Mouse (Mus musculus): Measurements from ENCODE around the gene Pcdh7.

Pcdh7 gene

GRCm38 (mm10) chr5:57750320-57750719 lies 32.6 kb downstream of the Pcdh7 start:
- no peak for DNase-seq

- DNase-seq: no peak
Observed at GRCm38 (mm10) chr5:57755791-57756190, 38.0 kb downstream of the Pcdh7 start.

- no peak for DNase-seq
Observed at GRCm38 (mm10) chr5:57756726-57757424, 39.1 kb downstream of the Pcdh7 start.

- no peak for DNase-seq
Observed at GRCm38 (mm10) chr5:57757436-57757898, 39.7 kb downstream of the Pcdh7 start.

- DNase-seq: no peak
Observed at GRCm38 (mm10) chr5:57758968-57759367, 41.2 kb downstream of the Pcdh7 start.

- no peak for DNase-seq
Observed at GRCm38 (mm10) chr5:57760069-57761063, 42.6 kb downstream of the Pcdh7 start.

GRCm38 (mm10) chr5:57765356-57765755 lies 47.6 kb downstream of the Pcdh7 start:
- no peak for DNase-seq

- no peak for DNase-seq
Observed at GRCm38 (mm10) chr5:57767346-57767745, 49.6 kb downstream of the Pcdh7 start.

GRCm38 (mm10) chr5:57768469-57769022 lies 50.8 kb downstream of the Pcdh7 start:
- no peak for DNase-seq

- DNase-seq: no peak
Observed at GRCm38 (mm10) chr5:57769644-57770043, 51.9 kb downstream of the Pcdh7 start.

- no peak for DNase-seq
Observed at GRCm38 (mm10) chr5:57770364-57770763, 52.6 kb downstream of the Pcdh7 start.

- no peak for DNase-seq
Observed at GRCm38 (mm10) chr5:57771122-57771521, 53.4 kb downstream of the Pcdh7 start.

GRCm38 (mm10) chr5:57772711-57773110 lies 54.9 kb downstream of the Pcdh7 start:
- no peak for DNase-seq

- DNase-seq: no peak
Observed at GRCm38 (mm10) chr5:57774496-57774895, 56.7 kb downstream of the Pcdh7 start.

GRCm38 (mm10) chr5:57778093-57778492 lies 60.3 kb downstream of the Pcdh7 start:
- no peak for DNase-seq

- no peak for DNase-seq
Observed at GRCm38 (mm10) chr5:57779951-57780350, 62.2 kb downstream of the Pcdh7 start.

GRCm38 (mm10) chr5:57780574-57780973 lies 62.8 kb downstream of the Pcdh7 start:
- DNase-seq: no peak

- no peak for DNase-seq
Observed at GRCm38 (mm10) chr5:57781950-57782349, 64.2 kb downstream of the Pcdh7 start.

GRCm38 (mm10) chr5:57782546-57782945 lies 64.8 kb downstream of the Pcdh7 start:
- no peak for DNase-seq

- DNase-seq: peak; percentile 26
Observed at GRCm38 (mm10) chr5:57788775-57789509, 71.2 kb downstream of the Pcdh7 start.

- DNase-seq: no peak
Observed at GRCm38 (mm10) chr5:57796337-57796736, 78.6 kb downstream of the Pcdh7 start.

GRCm38 (mm10) chr5:57797951-57798670 lies 80.3 kb downstream of the Pcdh7 start:
- no peak for DNase-seq
